In genomic region chr7:141026097-141026739, GRCm38 (mm10) we compare ENCODE assay signal across 13 mouse cellular contexts. TPM values are rescaled to one million over a fixed set of nuclear protein-coding genes. Genes with fewer than 3 reads are reported as not detected.
DNase-seq lines count a peak whose midpoint lies in the region; ATAC-seq and TF ChIP-seq lines count a peak whose summit lies in the region.
"Had no signal": no experiment of that assay in that cellular context is flagged by ENCODE, and none has a peak within 500 bp of the region (broad histone marks: within the 10 kb centered on the region; RNA-seq: fewer than 3 reads in every experiment).

No protein-coding gene starts in this region.

- WGBS in intestine, embryonic 16.5 days = 51% methylated on average over 6 of the region's 6 CpGs
- WGBS in intestine, postnatal 0 days = 49% methylated on average over 6 of the region's 6 CpGs
- WGBS in forebrain, postnatal 0 days = 4% methylated on average over 6 of the region's 6 CpGs
- 21% methylated on average over 6 of the region's 6 CpGs for WGBS in midbrain, embryonic 15.5 days

- ATAC-seq in intestine, embryonic 16.5 days = no peak
- no peak for ATAC-seq in intestine, postnatal 0 days
- ATAC-seq in forebrain, postnatal 0 days = peak; percentile 50; the same call in 1 of the 2 replicates
- no peak for ATAC-seq in midbrain, embryonic 15.5 days (replicated peaks)

- no peak overlapping the region for H3K9ac ChIP-seq in intestine, embryonic 16.5 days (ENCODE audit: low read depth, low read length)
- no peak overlapping the region for H3K9ac ChIP-seq in intestine, postnatal 0 days (ENCODE audit: low read depth, low read length)
- no peak overlapping the region for H3K9ac ChIP-seq in forebrain, postnatal 0 days
- no peak overlapping the region for H3K9ac ChIP-seq in midbrain, embryonic 15.5 days
- H3K9ac ChIP-seq: liver, embryonic 13.5 days had no signal

- DNase-seq in Muller cell, postnatal 12 days (ENCODE audit: inconsistent ontology term) = peak; percentile 62
- peak; percentile 13 for DNase-seq in forebrain, postnatal 0 days
- no peak for DNase-seq in adrenal gland, adult 8-10 months
- DNase-seq in thymus, postnatal 4 days = no peak
- no peak for DNase-seq in urinary bladder, adult 2 months (ENCODE audit: low spot score)
- DNase-seq: adrenal gland, postnatal 10 days; gastrocnemius, postnatal 36 days; liver, embryonic 13.5 days; right cerebral cortex, adult 18-20 months had no signal

- no peaks in the 10 kb centered on the region for H3K36me3 ChIP-seq in intestine, embryonic 16.5 days (ENCODE audit: control insufficient read depth, insufficient read depth, low read length)
- no peaks in the 10 kb centered on the region for H3K36me3 ChIP-seq in intestine, postnatal 0 days (ENCODE audit: control insufficient read depth, insufficient read depth)
- no peaks in the 10 kb centered on the region for H3K36me3 ChIP-seq in forebrain, postnatal 0 days (ENCODE audit: insufficient read depth)
- no peaks in the 10 kb centered on the region for H3K36me3 ChIP-seq in midbrain, embryonic 15.5 days (replicated peaks)
- H3K36me3 ChIP-seq: liver, embryonic 13.5 days had no signal

- H3K27me3 ChIP-seq in intestine, embryonic 16.5 days (replicated peaks; ENCODE audit: control insufficient read depth, insufficient read depth, low read length) = no peaks in the 10 kb centered on the region
- no peaks in the 10 kb centered on the region for H3K27me3 ChIP-seq in intestine, postnatal 0 days (replicated peaks; ENCODE audit: control insufficient read depth, insufficient read depth, low read length)
- H3K27me3 ChIP-seq in forebrain, postnatal 0 days (ENCODE audit: insufficient read depth, low read length) = no peaks in the 10 kb centered on the region
- H3K27me3 ChIP-seq in midbrain, embryonic 15.5 days (replicated peaks) = no peaks in the 10 kb centered on the region
- H3K27me3 ChIP-seq: liver, embryonic 13.5 days had no signal

- H3K4me3 ChIP-seq in intestine, embryonic 16.5 days (ENCODE audit: low read length) = no peak overlapping the region
- no peak overlapping the region for H3K4me3 ChIP-seq in intestine, postnatal 0 days (ENCODE audit: low read depth, low read length)
- H3K4me3 ChIP-seq in forebrain, postnatal 0 days (ENCODE audit: low read depth, low read length) = no peak overlapping the region
- H3K4me3 ChIP-seq in midbrain, embryonic 15.5 days = no peak overlapping the region
- H3K4me3 ChIP-seq: liver, embryonic 13.5 days had no signal

- 0 out of 2 replicates have a peak overlapping the region, but pooled peaks have one; percentile 2 for H3K27ac ChIP-seq in intestine, embryonic 16.5 days (ENCODE audit: low read length)
- H3K27ac ChIP-seq in intestine, postnatal 0 days (ENCODE audit: low read depth, low read length) = no peak overlapping the region
- peak overlapping the region; percentile 70 for H3K27ac ChIP-seq in forebrain, postnatal 0 days (ENCODE audit: low read depth, low read length)
- H3K27ac ChIP-seq in midbrain, embryonic 15.5 days = peak overlapping the region; percentile 70
- H3K27ac ChIP-seq: liver, embryonic 13.5 days had no signal

- H3K4me1 ChIP-seq in intestine, embryonic 16.5 days (ENCODE audit: control insufficient read depth, insufficient read depth, low read length) = peaks cover 4% of the 10 kb centered on the region; the same call in 1 of the 2 replicates
- H3K4me1 ChIP-seq in intestine, postnatal 0 days (replicated peaks; ENCODE audit: control insufficient read depth, insufficient read depth, low read length) = peaks cover 8% of the 10 kb centered on the region; the same call in 1 of the 2 replicates
- H3K4me1 ChIP-seq in forebrain, postnatal 0 days (ENCODE audit: insufficient read depth) = no peaks in the 10 kb centered on the region
- H3K4me1 ChIP-seq in midbrain, embryonic 15.5 days = peaks cover 10% of the 10 kb centered on the region; the same call in 1 of the 2 replicates

- no peak for TF ChIP-seq CTCF in intestine, postnatal 0 days (IDR thresholded peaks at IDR 0.05; ENCODE audit: low read depth)
- no peak for TF ChIP-seq CTCF in forebrain, postnatal 0 days (IDR thresholded peaks at IDR 0.05; ENCODE audit: low read depth)

- no peaks in the 10 kb centered on the region for H3K9me3 ChIP-seq in intestine, embryonic 16.5 days (ENCODE audit: control insufficient read depth, low read length)
- H3K9me3 ChIP-seq in intestine, postnatal 0 days (ENCODE audit: control insufficient read depth) = no peaks in the 10 kb centered on the region
- no peaks in the 10 kb centered on the region for H3K9me3 ChIP-seq in forebrain, postnatal 0 days (ENCODE audit: low read length)
- H3K9me3 ChIP-seq in midbrain, embryonic 15.5 days = no peaks in the 10 kb centered on the region
- H3K9me3 ChIP-seq: liver, embryonic 13.5 days had no signal

- no peak overlapping the region for H3K4me2 ChIP-seq in intestine, embryonic 16.5 days (ENCODE audit: low read depth, low read length)
- H3K4me2 ChIP-seq in intestine, postnatal 0 days (replicated peaks; ENCODE audit: low read depth) = no peak overlapping the region
- H3K4me2 ChIP-seq in forebrain, postnatal 0 days (ENCODE audit: low read depth) = no peak overlapping the region
- no peak overlapping the region for H3K4me2 ChIP-seq in midbrain, embryonic 15.5 days
- H3K4me2 ChIP-seq: liver, embryonic 13.5 days had no signal

RNA-seq across cellular contexts. Expression of gene Gm17387, which starts 2.7 kb away (rescaled TPM):
- not detected in 2 replicates for polyA plus RNA-seq in intestine, embryonic 16.5 days (2015; fragmentation: Nextera tagmentation; extraction: Ambion mirVana)
- polyA plus RNA-seq in intestine, postnatal 0 days (2015; fragmentation: Nextera tagmentation; extraction: Ambion mirVana) = not detected in 2 replicates
- total RNA-seq in forebrain, postnatal 0 days (2014; rRNA removed) = not detected in 2 replicates
- polyA plus RNA-seq in forebrain, postnatal 0 days (2015; fragmentation: Nextera tagmentation; extraction: Ambion mirVana) = not detected in 2 replicates
- not detected in 2 replicates for polyA plus RNA-seq in midbrain, embryonic 15.5 days (2015; fragmentation: Nextera tagmentation; extraction: Ambion mirVana)
- total RNA-seq in adrenal gland, adult 8-10 months (2022) = not detected
- polyA plus RNA-seq in urinary bladder, adult 2 months (2012; rRNA removed) = not detected in 2 replicates
- total RNA-seq: adrenal gland, postnatal 10 days; gastrocnemius, postnatal 36 days had no signal
- polyA plus RNA-seq: kidney, embryonic 16.5 days; liver, embryonic 13.5 days had no signal

RNA-seq across cellular contexts. Expression of gene Ifitm6, which starts 8.5 kb away (rescaled TPM):
- polyA plus RNA-seq in intestine, embryonic 16.5 days (2015; fragmentation: Nextera tagmentation; extraction: Ambion mirVana) = 1.9 and 2.0 TPM in 2 replicates
- polyA plus RNA-seq in intestine, postnatal 0 days (2015; fragmentation: Nextera tagmentation; extraction: Ambion mirVana) = 0.93 and 1.0 TPM in 2 replicates
- 2.0 TPM in 1 of 2 replicates, not detected in the other for total RNA-seq in forebrain, postnatal 0 days (2014; rRNA removed)
- 0.34 and 0.38 TPM in 2 replicates for polyA plus RNA-seq in forebrain, postnatal 0 days (2015; fragmentation: Nextera tagmentation; extraction: Ambion mirVana)
- polyA plus RNA-seq in midbrain, embryonic 15.5 days (2015; fragmentation: Nextera tagmentation; extraction: Ambion mirVana) = 0.99 and 1.4 TPM in 2 replicates
- total RNA-seq in adrenal gland, adult 8-10 months (2022) = 1 to 10 TPM in 2 of 4 experiments, under 1 TPM in 1, not detected in 1; 0.81 to 1.5 (median 1.2) TPM
- polyA plus RNA-seq in urinary bladder, adult 2 months (2012; rRNA removed) = 7.5 and 8.8 TPM in 2 replicates
- total RNA-seq: gastrocnemius, postnatal 36 days had no signal

RNA-seq across cellular contexts. Expression of gene Ifitm3, which starts 15.6 kb away (rescaled TPM):
- 255 and 269 TPM in 2 replicates for polyA plus RNA-seq in intestine, embryonic 16.5 days (2015; fragmentation: Nextera tagmentation; extraction: Ambion mirVana)
- 324 and 334 TPM in 2 replicates for polyA plus RNA-seq in intestine, postnatal 0 days (2015; fragmentation: Nextera tagmentation; extraction: Ambion mirVana)
- total RNA-seq in forebrain, postnatal 0 days (2014; rRNA removed) = 12.2 and 35.9 TPM in 2 replicates
- polyA plus RNA-seq in forebrain, postnatal 0 days (2015; fragmentation: Nextera tagmentation; extraction: Ambion mirVana) = 78.8 and 81.3 TPM in 2 replicates
- polyA plus RNA-seq in midbrain, embryonic 15.5 days (2015; fragmentation: Nextera tagmentation; extraction: Ambion mirVana) = 40.9 and 59.9 TPM in 2 replicates
- total RNA-seq in adrenal gland, adult 8-10 months (2022) = 100 to 1,000 TPM; 105 to 128 (median 116) TPM
- 596 and 696 TPM in 2 replicates for polyA plus RNA-seq in urinary bladder, adult 2 months (2012; rRNA removed)

RNA-seq across cellular contexts. Expression of gene B4galnt4, which starts 34.7 kb away (rescaled TPM):
- polyA plus RNA-seq in intestine, embryonic 16.5 days (2015; fragmentation: Nextera tagmentation; extraction: Ambion mirVana) = 7.2 and 7.3 TPM in 2 replicates
- polyA plus RNA-seq in intestine, postnatal 0 days (2015; fragmentation: Nextera tagmentation; extraction: Ambion mirVana) = 1.9 and 2.9 TPM in 2 replicates
- total RNA-seq in forebrain, postnatal 0 days (2014; rRNA removed) = 126 and 163 TPM in 2 replicates
- 42.3 and 47.4 TPM in 2 replicates for polyA plus RNA-seq in forebrain, postnatal 0 days (2015; fragmentation: Nextera tagmentation; extraction: Ambion mirVana)
- 59.2 and 64.1 TPM in 2 replicates for polyA plus RNA-seq in midbrain, embryonic 15.5 days (2015; fragmentation: Nextera tagmentation; extraction: Ambion mirVana)
- 1 to 10 TPM; 2.0 to 6.1 (median 2.7) TPM for total RNA-seq in adrenal gland, adult 8-10 months (2022)
- 0.45 and 0.55 TPM in 2 replicates for polyA plus RNA-seq in urinary bladder, adult 2 months (2012; rRNA removed)

RNA-seq across cellular contexts. Expression of gene Pkp3, which starts 51.8 kb away (rescaled TPM):
- polyA plus RNA-seq in intestine, embryonic 16.5 days (2015; fragmentation: Nextera tagmentation; extraction: Ambion mirVana) = 31.3 and 32.4 TPM in 2 replicates
- 35.3 and 38.6 TPM in 2 replicates for polyA plus RNA-seq in intestine, postnatal 0 days (2015; fragmentation: Nextera tagmentation; extraction: Ambion mirVana)
- total RNA-seq in forebrain, postnatal 0 days (2014; rRNA removed) = not detected in 2 replicates
- polyA plus RNA-seq in forebrain, postnatal 0 days (2015; fragmentation: Nextera tagmentation; extraction: Ambion mirVana) = 0.08 TPM in 1 of 2 replicates, not detected in the other
- polyA plus RNA-seq in midbrain, embryonic 15.5 days (2015; fragmentation: Nextera tagmentation; extraction: Ambion mirVana) = 0.84 TPM in 1 of 2 replicates, not detected in the other
- 1 to 10 TPM; 1.6 to 3.1 (median 2.1) TPM for total RNA-seq in adrenal gland, adult 8-10 months (2022)
- polyA plus RNA-seq in urinary bladder, adult 2 months (2012; rRNA removed) = 26.5 and 27.7 TPM in 2 replicates

Comparison
In these comparisons a context has a peak if more than half of its experiments do, and no peak if none do; other contexts are left out.
1. DNase-seq: peak in Muller cell, postnatal 12 days (single experiment) and forebrain, postnatal 0 days (single experiment); none in adrenal gland, adult 8-10 months (single experiment), thymus, postnatal 4 days (single experiment) and urinary bladder, adult 2 months (single experiment).